Mouse (Mus musculus) ES-Bruce4 (cell line): Measurements from ENCODE around the gene Aco1.

Experiments used
- CTCF ChIP-seq: IDR thresholded peaks from one replicate; pipeline ENCODE4 v1.8.1; 2011; ENCODE audit warnings: low read depth, low read length
- EP300 ChIP-seq: IDR thresholded peaks from 2 replicates; pipeline ENCODE4 v1.6.1; 2011; ENCODE audit warnings: low read depth, low read length; ENCODE audit not compliant: insufficient read depth
- POLR2A ChIP-seq: IDR thresholded peaks from one replicate; pipeline ENCODE4 v1.8.1; 2011; ENCODE audit warnings: low read length; ENCODE audit not compliant: insufficient read depth

DNA sequence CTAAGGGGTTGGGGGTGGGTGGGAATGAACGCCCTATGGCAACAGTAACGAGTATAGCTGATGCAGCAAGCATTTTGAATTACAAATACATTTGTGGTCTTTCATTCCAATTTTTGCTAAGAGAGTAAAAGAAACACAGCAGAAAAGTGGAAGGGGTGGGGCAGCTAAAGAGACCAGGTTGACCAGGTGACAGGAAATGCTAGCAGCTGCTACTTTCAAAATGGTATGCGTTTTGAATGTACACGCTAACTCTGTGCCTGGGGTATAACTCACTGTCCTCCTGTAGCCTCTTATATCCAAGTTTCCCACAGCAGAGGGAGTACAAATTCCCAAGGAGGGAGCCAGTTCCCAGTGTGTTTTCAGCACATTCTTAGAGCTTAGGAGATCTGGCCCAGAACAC, 93.9 kb downstream of the Aco1 start:
- TF ChIP-seq EP300 (no peak), CTCF (no peak), POLR2A (no peak)
